In genomic region chr19:41109496-41109895, GRCm38 (mm10) we compare ENCODE assay signal across 15 mouse cellular contexts. TPM values are rescaled to one million over a fixed set of nuclear protein-coding genes. Genes with fewer than 3 reads are reported as not detected.
DNase-seq lines count a peak whose midpoint lies in the region; ATAC-seq lines count a peak whose summit lies in the region.
"Had no signal": no experiment of that assay in that cellular context is flagged by ENCODE, and none has a peak within 500 bp of the region (broad histone marks: within the 10 kb centered on the region; RNA-seq: fewer than 3 reads in every experiment).

No protein-coding gene starts in this region.

- H3K4me1 ChIP-seq in hindbrain, embryonic 16.5 days (ENCODE audit: control insufficient read depth, insufficient read depth, low read depth, low read length) = peaks cover 25% of the 10 kb centered on the region
- H3K4me1 ChIP-seq in neural tube, embryonic 15.5 days = peaks cover 50% of the 10 kb centered on the region

- H3K9ac ChIP-seq in hindbrain, embryonic 16.5 days (ENCODE audit: low read depth, low read length) = no peak overlapping the region
- no peak overlapping the region for H3K9ac ChIP-seq in neural tube, embryonic 15.5 days (replicated peaks)
- H3K9ac ChIP-seq: embryonic facial prominence, embryonic 13.5 days; lung, embryonic 15.5 days had no signal

- H3K4me3 ChIP-seq in hindbrain, embryonic 16.5 days (ENCODE audit: low read length) = no peak overlapping the region
- no peak overlapping the region for H3K4me3 ChIP-seq in neural tube, embryonic 15.5 days (replicated peaks)
- H3K4me3 ChIP-seq: embryonic facial prominence, embryonic 13.5 days; lung, embryonic 15.5 days had no signal

- WGBS in hindbrain, embryonic 16.5 days = 24% methylated on average over 8 of the region's 8 CpGs
- WGBS in neural tube, embryonic 15.5 days = 30% methylated on average over 8 of the region's 8 CpGs

- no peaks in the 10 kb centered on the region for H3K9me3 ChIP-seq in hindbrain, embryonic 16.5 days (ENCODE audit: control insufficient read depth, low read length)
- no peaks in the 10 kb centered on the region for H3K9me3 ChIP-seq in neural tube, embryonic 15.5 days (replicated peaks)
- H3K9me3 ChIP-seq: embryonic facial prominence, embryonic 13.5 days; lung, embryonic 15.5 days had no signal

- no peak overlapping the region for H3K4me2 ChIP-seq in hindbrain, embryonic 16.5 days (ENCODE audit: low read length)
- peak overlapping the region; percentile 17; the same call in 1 of the 2 replicates for H3K4me2 ChIP-seq in neural tube, embryonic 15.5 days
- H3K4me2 ChIP-seq: embryonic facial prominence, embryonic 13.5 days; lung, embryonic 15.5 days had no signal

- peak; percentile 76 to 82 for DNase-seq in cerebellum, postnatal 10 days
- DNase-seq in cerebellum, adult 11 months = no peak
- peak; percentile 25 for DNase-seq in ovary, postnatal 36 days (ENCODE audit: low spot score)
- DNase-seq in ovary, postnatal 10 days (ENCODE audit: low spot score) = no peak
- no peak for DNase-seq in testis, postnatal 14 days (ENCODE audit: low spot score)
- no peak for DNase-seq in c-Kit-positive CD71-positive TER-119-positive erythroid progenitor cells, embryonic 14.5 days (ENCODE audit: low spot score)
- DNase-seq: gastrocnemius, postnatal 14 days; heart, postnatal 36 days had no signal

- ATAC-seq in hindbrain, embryonic 16.5 days = peak; percentile 74
- peak; percentile 48 for ATAC-seq in neural tube, embryonic 15.5 days (ENCODE audit: low FRiP score)

- no peak overlapping the region for H3K27ac ChIP-seq in hindbrain, embryonic 16.5 days (ENCODE audit: low read depth, low read length)
- no peak overlapping the region for H3K27ac ChIP-seq in neural tube, embryonic 15.5 days (replicated peaks)
- H3K27ac ChIP-seq: embryonic facial prominence, embryonic 13.5 days; kidney, postnatal 0 days; lung, embryonic 15.5 days had no signal

- H3K27me3 ChIP-seq in hindbrain, embryonic 16.5 days (replicated peaks; ENCODE audit: control insufficient read depth, insufficient read depth, low read length) = no peaks in the 10 kb centered on the region
- H3K27me3 ChIP-seq in neural tube, embryonic 15.5 days (replicated peaks) = peaks cover 4% of the 10 kb centered on the region; the same call in 1 of the 2 replicates

- no peaks in the 10 kb centered on the region for H3K36me3 ChIP-seq in hindbrain, embryonic 16.5 days (ENCODE audit: control insufficient read depth, insufficient read depth, low read length)
- H3K36me3 ChIP-seq in neural tube, embryonic 15.5 days = no peaks in the 10 kb centered on the region
- H3K36me3 ChIP-seq: embryonic facial prominence, embryonic 13.5 days; lung, embryonic 15.5 days had no signal

RNA-seq across cellular contexts. Expression of gene Opalin, which starts 32.6 kb away (rescaled TPM):
- not detected in 2 replicates for polyA plus RNA-seq in hindbrain, embryonic 16.5 days (2015; fragmentation: Nextera tagmentation; extraction: Ambion mirVana)
- not detected in 2 replicates for polyA plus RNA-seq in neural tube, embryonic 15.5 days (2015; fragmentation: Nextera tagmentation; extraction: Ambion mirVana)
- polyA plus RNA-seq: C2C12; embryonic facial prominence, embryonic 13.5 days; kidney, postnatal 0 days; lung, embryonic 15.5 days; stomach, embryonic 14.5 days had no signal

Comparison
In these comparisons a context has a peak if more than half of its experiments do, and no peak if none do; other contexts are left out.
1. DNase-seq: peak in cerebellum, postnatal 10 days (2 of 2) and ovary, postnatal 36 days (single experiment); none in cerebellum, adult 11 months (single experiment), ovary, postnatal 10 days (single experiment), testis, postnatal 14 days (single experiment) and c-Kit-positive CD71-positive TER-119-positive erythroid progenitor cells, embryonic 14.5 days (single experiment).